Mouse (Mus musculus) C2C12 (cell line): ENCODE results near the gene Ccdc14.

Experiments
- CTCF ChIP-seq: IDR thresholded peaks from one replicate; pipeline ENCODE4 v1.5.1; 2011; ENCODE audit not compliant: control insufficient read depth, insufficient read depth, insufficient read length
- FOSL1 ChIP-seq: IDR thresholded peaks from one replicate; pipeline ENCODE4 v1.8.0; 2011; ENCODE audit warnings: mild to moderate bottlenecking, low read length; ENCODE audit not compliant: poor library complexity, insufficient read depth, severe bottlenecking
- MAX ChIP-seq: IDR thresholded peaks from one replicate; pipeline ENCODE4 v1.6.1; 2011; ENCODE audit warnings: mild to moderate bottlenecking, control low read depth
- MYOD1 ChIP-seq: IDR thresholded peaks from one replicate; pipeline ENCODE4 v1.6.1; 2011; ENCODE audit warnings: low read depth; ENCODE audit not compliant: control insufficient read depth, insufficient read length
- MYOG ChIP-seq: IDR thresholded peaks from one replicate; pipeline ENCODE4 v1.6.1; 2011; ENCODE audit not compliant: control insufficient read depth, insufficient read length; ENCODE audit errors: extremely low read depth

GRCm38 (mm10) chr16:34649621-34650020 is 40.8 kb upstream of the Ccdc14 start, which contains the start of gene Ropn1:
- TF ChIP-seq CTCF (no peak), MAX (no peak), FOSL1 (no peak), MYOD1 (no peak), MYOG (no peak)
